Mouse (Mus musculus) c-Kit-negative CD71-positive TER-119-positive erythroid progenitor cells, embryonic 14.5 days (primary cell): ENCODE data around the gene Gm13723.

ENCODE experiments used
- DNase-seq: peaks from one replicate; pipeline ENCODE4 v3.0.0-alpha.2; 2013; ENCODE audit warnings: low read depth, low spot score

Gm13723 gene

GRCm38 (mm10) chr2:86874702-86875101 lies at the start of gene Gm13723:
Gm13723 (minus strand) TSS chr2:86874802.
- DNase-seq: no peak

- DNase-seq: no peak
These were observed 31.0 kb upstream of the Gm13723 start for GRCm38 (mm10) chr2:86905647-86906046.

- DNase-seq: no peak
These were observed 17.5 kb upstream of the Gm13723 start, which contains the start of gene Olfr1097 for GRCm38 (mm10) chr2:86892116-86892515. Olfr1097 (minus strand) TSS chr2:86892216.

- no peak for DNase-seq
These were observed 23.0 kb downstream of the Gm13723 start, which contains the start of gene Olfr1095 for GRCm38 (mm10) chr2:86851596-86851995. Olfr1095 (minus strand) TSS chr2:86851696.

- DNase-seq: no peak
These were observed 50.2 kb downstream of the Gm13723 start, which contains the start of gene Olfr1094 for GRCm38 (mm10) chr2:86824363-86824762. Olfr1094 (plus strand) TSS chr2:86824663.
